Mouse (Mus musculus) layer of hippocampus, adult 2 months (tissue): ENCODE results near the gene Chd9. TPM values are rescaled to one million over a fixed set of nuclear protein-coding genes. Genes with fewer than 3 reads are reported as not detected.

Source experiments
- DNase-seq, 2 experiments: peaks; one replicate each; pipeline ENCODE4 v3.0.0; 2022; ENCODE audit warnings: low spot score in 2 of 2
- H3K27ac ChIP-seq: fragments of 200-600 bp; 2 replicates; pipeline ENCODE4 v1.8.1; 2022
- H3K4me3 ChIP-seq: fragments of 200-600 bp; 2 replicates; pipeline ENCODE4 v1.8.1; 2022; ENCODE audit warnings: mild to moderate bottlenecking
- CTCF ChIP-seq: fragments of 200-600 bp; conservative IDR thresholded peaks from 2 replicates; pipeline ENCODE4 v1.8.1; 2022; ENCODE audit warnings: antibody characterized with exemption, mild to moderate bottlenecking, moderate library complexity
- total RNA-seq, 2 experiments: library from RNA; stranded (reverse); gene quantifications; 2 replicates each; pipeline ENCODE4 v1.2.3; 2021

Chd9 gene
- total RNA-seq, 2 experiments from 2014 or later = 254 to 256 TPM

DNA sequence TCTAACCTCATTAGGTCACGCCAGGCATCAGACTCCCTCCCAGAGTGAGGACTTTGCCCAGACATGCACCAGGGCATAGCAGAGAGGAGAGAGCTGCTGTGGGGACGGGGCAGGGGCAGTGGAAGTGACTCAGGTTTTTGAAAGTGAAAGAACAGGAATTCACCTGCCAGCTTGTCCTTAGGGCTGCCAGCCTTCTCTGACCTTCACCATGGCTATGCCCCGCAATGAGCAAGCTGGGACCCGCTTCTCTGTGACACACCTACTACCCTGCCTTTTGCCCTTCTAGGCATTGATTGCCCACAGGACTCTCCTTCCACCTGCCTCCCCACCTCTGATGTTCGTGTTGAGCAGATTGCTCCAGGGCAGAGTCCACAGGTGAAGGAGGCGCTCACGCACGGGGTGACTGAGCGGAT is 2.7 kb upstream of the Chd9 start:
- no peak for TF ChIP-seq CTCF
- Histone ChIP-seq H3K4me3 (no peak overlapping the region), H3K27ac (no peak overlapping the region)
- no peak for DNase-seq

DNA sequence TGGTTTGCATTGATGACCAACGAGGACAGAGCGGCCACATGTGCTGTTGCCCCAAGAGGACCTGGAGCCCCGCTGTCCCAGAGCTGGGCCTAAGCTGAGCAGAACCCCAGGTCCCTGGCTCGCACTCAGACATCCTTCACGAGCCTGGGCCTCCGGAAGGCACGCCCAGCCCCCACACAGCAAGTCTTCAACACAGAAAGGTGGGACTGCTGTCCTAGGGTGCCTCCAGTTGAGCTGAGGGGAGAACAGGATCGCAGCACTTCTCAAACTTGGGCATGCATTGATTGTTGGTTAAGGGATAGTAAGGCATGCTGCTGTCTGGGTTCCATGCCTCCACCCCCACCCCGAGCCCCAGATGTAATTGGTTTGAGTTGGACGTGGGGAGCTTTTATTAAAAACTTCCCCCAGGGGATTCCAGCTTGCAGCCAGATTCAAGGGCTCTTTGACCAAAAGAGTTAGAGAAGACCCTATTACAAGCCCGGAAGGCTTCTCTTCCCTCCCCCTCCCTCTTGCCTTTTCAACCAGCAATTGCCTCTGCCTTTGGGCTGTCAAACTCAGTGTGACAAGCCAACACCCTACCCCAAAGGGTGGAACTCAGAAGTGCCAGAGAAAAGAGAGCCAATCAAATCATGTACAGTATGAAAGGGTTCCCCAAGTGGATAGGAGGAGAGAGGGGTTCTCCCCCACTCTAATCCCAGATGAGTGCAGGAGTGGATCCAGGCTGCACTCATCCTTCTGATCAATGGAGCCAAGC is 1.0 kb downstream of the Chd9 start:
- H3K4me3 ChIP-seq = peak overlapping the region; percentile 80
- peak overlapping the region; percentile 90 for H3K27ac ChIP-seq
- TF ChIP-seq CTCF = no peak
- DNase-seq = peak in 1 of 2 experiments; percentile 32

- peak overlapping the region; percentile 90; the same call in 1 of the 2 replicates for H3K27ac ChIP-seq
- H3K4me3 ChIP-seq = peak overlapping the region; percentile 80
- TF ChIP-seq CTCF = no peak
- DNase-seq = no peak
These were observed 1.7 kb downstream of the Chd9 start for GRCm38 (mm10) chr8:90829825-90830224.

DNA sequence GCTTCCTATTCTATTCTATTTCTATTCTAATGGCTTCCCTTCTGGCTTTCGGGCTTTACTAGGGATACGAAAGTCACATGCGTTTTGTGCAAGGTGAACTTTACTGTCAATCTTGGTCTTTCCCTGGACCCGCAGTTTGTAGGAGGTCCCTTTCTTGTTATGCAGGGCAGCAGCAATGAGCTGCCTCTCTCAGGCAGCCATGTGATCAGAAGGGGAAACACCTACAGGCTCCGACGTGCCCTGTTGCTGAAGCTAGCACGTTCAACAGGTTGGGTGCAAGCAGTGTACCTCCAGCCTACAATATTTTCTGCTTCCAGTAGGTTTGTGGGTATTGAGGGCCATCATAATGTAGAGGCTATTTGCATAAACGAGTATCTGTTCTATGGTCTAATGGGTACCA is 2.8 kb downstream of the Chd9 start:
- H3K27ac ChIP-seq = no peak overlapping the region
- DNase-seq = no peak
- no peak for TF ChIP-seq CTCF
- no peak overlapping the region for H3K4me3 ChIP-seq

DNA sequence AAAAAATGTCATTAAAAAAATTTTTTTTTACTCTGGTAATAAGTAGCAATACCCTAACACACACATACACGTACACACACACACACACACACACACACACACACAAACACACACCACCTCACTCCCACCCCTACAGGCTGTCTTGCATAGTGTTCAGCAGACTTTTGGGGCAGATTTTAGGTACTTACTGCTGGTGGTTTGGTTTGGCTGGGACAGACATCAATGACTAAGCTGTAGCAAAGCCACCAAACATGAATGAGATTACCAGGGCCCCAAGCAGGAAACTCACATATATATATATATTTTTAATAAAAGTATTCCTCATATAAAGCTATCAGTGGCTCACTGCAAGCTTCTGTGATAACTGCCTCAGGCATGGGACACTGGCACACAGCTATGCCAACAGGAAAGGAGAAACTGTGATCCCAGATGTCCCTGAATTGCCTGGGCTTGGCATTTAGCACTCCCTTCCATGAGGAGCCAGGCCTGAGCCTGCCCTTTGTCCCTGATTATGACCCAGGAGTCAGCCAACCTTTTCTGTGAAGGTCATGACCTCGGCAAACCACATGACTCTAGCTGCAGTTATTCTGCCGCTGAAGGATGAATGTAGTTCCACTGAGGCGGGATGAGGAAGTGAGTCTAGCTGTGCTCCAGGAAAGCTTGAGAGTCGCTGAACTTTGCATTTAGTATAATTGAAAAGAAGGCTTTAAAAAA is 4.6 kb downstream of the Chd9 start:
- Histone ChIP-seq H3K4me3 (no peak overlapping the region), H3K27ac (no peak overlapping the region)
- TF ChIP-seq CTCF = no peak

DNA sequence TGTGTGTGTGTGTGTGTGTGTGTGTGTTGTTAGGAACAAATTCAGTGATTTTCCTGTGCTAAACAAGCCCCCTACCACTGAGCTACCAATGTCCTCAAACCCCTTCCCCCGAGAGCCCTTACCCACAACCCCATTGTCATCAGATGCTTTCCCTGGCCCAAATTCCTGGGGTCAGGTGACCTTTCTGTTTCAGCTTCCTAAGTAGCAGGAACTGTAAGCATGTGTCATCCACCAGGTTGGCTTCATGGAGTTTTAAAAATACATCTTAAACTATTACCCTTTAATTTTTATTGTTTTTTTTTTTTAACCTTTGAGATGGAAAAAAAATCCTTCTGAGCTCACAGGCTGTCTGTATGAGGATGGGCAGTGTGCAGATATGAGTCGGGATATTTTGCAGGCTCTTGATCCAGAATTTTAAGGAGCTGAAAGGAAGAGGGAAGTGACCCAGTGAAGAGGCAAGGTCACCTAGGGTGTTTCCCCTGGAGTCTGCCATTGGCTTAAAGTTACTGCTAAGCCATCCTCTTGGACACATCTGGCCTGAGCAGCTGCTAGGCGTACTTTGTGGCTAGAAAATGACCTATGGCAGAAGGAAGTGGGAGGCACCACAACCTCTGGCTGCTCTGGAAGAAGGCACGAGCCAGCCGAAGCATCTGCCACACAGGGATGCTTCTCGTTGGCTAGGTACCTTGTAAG is 5.6 kb downstream of the Chd9 start:
- DNase-seq = no peak
- no peak overlapping the region for H3K27ac ChIP-seq
- no peak overlapping the region for H3K4me3 ChIP-seq
- TF ChIP-seq CTCF = no peak

More for the DNA sequence above, 4.6 kb downstream of the Chd9 start:
- no peak for DNase-seq

GRCm38 (mm10) chr8:90834321-90834672 is 6.1 kb downstream of the Chd9 start:
- TF ChIP-seq CTCF = no peak
- no peak for DNase-seq
- no peak overlapping the region for H3K27ac ChIP-seq
- H3K4me3 ChIP-seq = no peak overlapping the region

DNA sequence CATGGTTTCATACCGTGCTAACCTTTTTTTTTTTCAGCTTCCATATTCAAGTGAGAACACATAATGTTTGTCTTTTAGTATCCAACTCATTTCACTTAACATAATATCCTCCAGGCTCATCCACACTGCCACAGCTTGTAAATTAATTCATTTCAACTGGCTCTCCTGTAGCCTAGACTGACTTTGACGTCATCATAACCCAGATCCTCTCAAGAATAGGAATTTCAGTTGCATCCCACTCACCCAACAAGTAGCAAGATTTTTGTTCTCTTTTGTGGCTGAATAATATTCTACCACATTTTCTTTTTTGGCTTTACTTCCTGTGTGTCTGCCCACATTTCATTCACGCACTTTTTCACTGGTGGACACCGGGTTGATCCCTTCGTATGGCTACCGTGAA is 9.3 kb downstream of the Chd9 start:
- Histone ChIP-seq H3K4me3 (no peak overlapping the region), H3K27ac (no peak overlapping the region)
- DNase-seq = no peak
- TF ChIP-seq CTCF = no peak

DNA sequence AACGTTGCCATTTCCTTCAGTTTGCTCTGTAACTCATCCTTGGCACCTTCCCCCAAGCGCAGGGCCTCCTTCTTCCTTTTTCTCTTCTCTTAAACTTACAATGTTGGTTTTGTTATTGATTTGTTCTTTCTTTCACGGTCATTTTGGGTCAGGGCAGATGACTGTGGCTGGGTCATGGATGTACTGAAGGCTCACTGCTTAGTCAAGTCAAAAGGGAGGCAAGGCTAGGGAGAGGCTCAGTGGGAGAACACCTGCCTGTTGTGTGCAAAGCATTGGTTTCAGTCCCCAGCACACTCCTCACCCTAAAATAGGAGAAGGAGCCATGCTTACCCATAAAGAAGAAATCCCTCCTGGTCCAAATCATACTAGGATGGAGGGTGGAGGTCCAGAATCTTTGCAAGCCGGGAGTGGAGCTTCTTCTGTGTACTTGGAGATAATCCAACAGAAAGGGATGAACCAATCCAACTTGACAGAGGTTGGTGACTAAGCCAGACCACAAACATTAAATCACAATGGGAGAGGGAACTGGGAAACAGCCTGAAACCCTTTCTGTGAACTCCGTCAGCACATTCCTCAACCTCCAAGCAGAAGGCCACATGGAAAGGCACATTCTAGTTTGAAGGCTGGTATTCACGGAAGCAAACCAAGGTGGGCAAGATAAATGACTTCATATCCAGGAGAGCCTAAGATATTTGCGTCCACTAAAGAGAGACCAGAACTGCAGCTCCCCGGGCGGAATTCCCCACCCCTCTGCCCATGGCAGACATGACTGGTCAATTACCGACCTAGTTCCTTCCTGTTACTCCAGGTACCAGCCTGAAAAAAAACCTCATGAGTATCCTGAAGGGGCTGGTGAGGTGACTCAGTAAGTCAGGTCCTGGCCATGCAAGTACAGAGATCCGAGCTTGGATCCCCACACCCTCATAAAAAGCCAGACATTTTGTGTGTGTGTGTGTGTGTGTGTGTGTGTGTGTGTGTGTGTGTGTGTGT is 11.9 kb downstream of the Chd9 start:
- no peak overlapping the region for H3K4me3 ChIP-seq
- no peak for TF ChIP-seq CTCF
- no peak overlapping the region for H3K27ac ChIP-seq
- no peak for DNase-seq

GRCm38 (mm10) chr8:90841321-90841720 is 13.2 kb downstream of the Chd9 start:
- DNase-seq = no peak
- no peak for TF ChIP-seq CTCF
- Histone ChIP-seq H3K27ac (no peak overlapping the region), H3K4me3 (no peak overlapping the region)

DNA sequence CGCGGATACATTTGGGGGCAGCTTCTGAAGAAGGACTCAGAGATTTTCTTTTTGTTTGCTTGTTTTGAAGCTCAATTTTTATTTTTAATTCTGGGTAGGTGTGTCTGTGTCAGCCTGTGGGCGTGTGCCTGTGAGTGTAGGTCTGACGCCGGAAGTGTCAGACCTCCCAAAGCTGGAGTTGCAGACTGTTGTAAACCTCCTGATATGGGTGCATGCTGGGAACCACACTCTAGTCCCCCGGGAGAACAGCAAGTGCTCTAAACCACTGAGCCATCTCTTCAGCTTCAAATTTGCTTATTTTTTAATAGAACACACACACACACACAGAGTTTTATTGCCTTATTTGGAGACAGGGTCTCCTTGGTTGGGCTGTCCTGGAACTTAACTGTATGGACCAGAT is 15.0 kb downstream of the Chd9 start:
- no peak overlapping the region for H3K27ac ChIP-seq
- TF ChIP-seq CTCF = no peak
- H3K4me3 ChIP-seq = no peak overlapping the region
- no peak for DNase-seq
